Mouse (Mus musculus) MEL (cell line): ENCODE results near the gene Map3k3. TPM values are rescaled to one million over a fixed set of nuclear protein-coding genes. Genes with fewer than 3 reads are reported as not detected.

Source experiments
- DNase-seq: peaks from one replicate; pipeline ENCODE4 v3.0.0; 2011; ENCODE audit warnings: low read depth, low spot score
- H3K27ac ChIP-seq: 2 replicates; pipeline ENCODE4 v1.5.1; 2012; ENCODE audit warnings: low read depth, mild to moderate bottlenecking, control low read depth, low read length, moderate library complexity; ENCODE audit not compliant: control insufficient read depth
- H3K27me3 ChIP-seq, 2 experiments: fragments of 150-350 bp in 1 of 2; sonication (generic) in 1 of 2; 2 replicates each; pipeline ENCODE4 v1.6.1; 2012; ENCODE audit warnings: low read length in 2 of 2, mild to moderate bottlenecking in 2 of 2, improper control_type of control experiment in 1 of 2, moderate library complexity in 1 of 2; ENCODE audit not compliant: insufficient read depth in 2 of 2, control insufficient read depth in 1 of 2
- H3K36me3 ChIP-seq, 2 experiments: 2 replicates each; pipeline ENCODE4 v1.6.1; 2012 to 2014; ENCODE audit warnings: low read length in 2 of 2, improper control_type of control experiment in 1 of 2, inconsistent platforms in 1 of 2, mild to moderate bottlenecking in 1 of 2; ENCODE audit not compliant: insufficient read depth in 2 of 2, control insufficient read depth in 1 of 2
- H3K4me1 ChIP-seq, 2 experiments: fragments of 150-350 bp in 1 of 2; sonication (generic) in 1 of 2; 2 replicates each; pipeline ENCODE4 v1.6.1; 2012; ENCODE audit warnings: low read length in 2 of 2, improper control_type of control experiment in 1 of 2, mild to moderate bottlenecking in 1 of 2; ENCODE audit not compliant: insufficient read depth in 2 of 2, control insufficient read depth in 1 of 2
- H3K4me3 ChIP-seq, 2 experiments: fragments of 150-350 bp in 1 of 2; sonication (generic) in 1 of 2; 2 replicates each; pipeline ENCODE4 v1.5.1; 2012; ENCODE audit warnings: low read depth in 2 of 2, low read length in 2 of 2, mild to moderate bottlenecking in 2 of 2, moderate library complexity in 2 of 2, control low read depth in 1 of 2, improper control_type of control experiment in 1 of 2; ENCODE audit not compliant: control insufficient read depth in 1 of 2, insufficient read depth in 1 of 2
- H3K79me2 ChIP-seq: 2 replicates; pipeline ENCODE4 v1.6.1; 2012; ENCODE audit warnings: mild to moderate bottlenecking, low read length, moderate library complexity; ENCODE audit not compliant: control insufficient read depth, poor library complexity, insufficient read depth
- H3K9ac ChIP-seq: 2 replicates; pipeline ENCODE4 v1.6.1; 2012; ENCODE audit warnings: low read depth, mild to moderate bottlenecking, control low read depth, low read length, moderate library complexity; ENCODE audit not compliant: control insufficient read depth, poor library complexity, severe bottlenecking
- H3K9me3 ChIP-seq: fragments of 150-350 bp; sonication (generic); replicated peaks from 2 replicates; pipeline ENCODE4 v1.6.1; 2012; ENCODE audit warnings: mild to moderate bottlenecking, low read length, improper control_type of control experiment, moderate library complexity; ENCODE audit not compliant: insufficient read depth
- BHLHE40 ChIP-seq: IDR thresholded peaks from 2 replicates; pipeline ENCODE4 v1.6.1; 2012; ENCODE audit warnings: low read depth, mild to moderate bottlenecking, inconsistent platforms, low read length, improper control_type of control experiment, borderline replicate concordance
- CHD2 ChIP-seq: IDR thresholded peaks from 2 replicates; pipeline ENCODE4 v1.6.1; 2011; ENCODE audit warnings: low read length, improper control_type of control experiment
- E2F4 ChIP-seq: IDR thresholded peaks from 2 replicates; pipeline ENCODE4 v1.6.1; 2011; ENCODE audit warnings: low read depth, low read length, improper control_type of control experiment, borderline replicate concordance
- ELF1 ChIP-seq: IDR thresholded peaks from 2 replicates; pipeline ENCODE4 v1.6.1; 2014; ENCODE audit warnings: low read depth, mild to moderate bottlenecking, inconsistent platforms, low read length, improper control_type of control experiment, moderate library complexity
- EP300 ChIP-seq, 2 experiments: IDR thresholded peaks; 2 replicates each; pipeline ENCODE4 v1.6.1; 2011; ENCODE audit warnings: improper control_type of control experiment in 2 of 2, low read length in 2 of 2, low read depth in 1 of 2, mild to moderate bottlenecking in 1 of 2
- ETS1 ChIP-seq: IDR thresholded peaks from 2 replicates; pipeline ENCODE4 v1.6.1; 2012; ENCODE audit warnings: low read depth, mild to moderate bottlenecking, inconsistent platforms, low read length, improper control_type of control experiment, moderate library complexity
- GABPA ChIP-seq: IDR thresholded peaks from 2 replicates; pipeline ENCODE4 v1.6.1; 2012; ENCODE audit warnings: low read depth, mild to moderate bottlenecking, inconsistent platforms, low read length, improper control_type of control experiment, moderate library complexity
- HCFC1 ChIP-seq: IDR thresholded peaks from 2 replicates; pipeline ENCODE4 v1.6.1; 2012; ENCODE audit warnings: low read depth, mild to moderate bottlenecking, inconsistent platforms, low read length, improper control_type of control experiment, moderate library complexity
- JUND ChIP-seq: IDR thresholded peaks from 2 replicates; pipeline ENCODE4 v1.6.1; 2011; ENCODE audit warnings: low read depth, mild to moderate bottlenecking, improper control_type of control experiment, low read length
- MAX ChIP-seq: IDR thresholded peaks from 2 replicates; pipeline ENCODE4 v1.6.1; 2011; ENCODE audit warnings: low read length, improper control_type of control experiment
- MAZ ChIP-seq: IDR thresholded peaks from 2 replicates; pipeline ENCODE4 v1.6.1; 2012; ENCODE audit warnings: low read depth, mild to moderate bottlenecking, inconsistent platforms, low read length, improper control_type of control experiment
- MEF2A ChIP-seq: IDR thresholded peaks from 2 replicates; pipeline ENCODE4 v1.6.1; 2014; ENCODE audit warnings: low read depth, mild to moderate bottlenecking, inconsistent platforms, low read length, improper control_type of control experiment; ENCODE audit not compliant: poor library complexity, insufficient replicate concordance, severe bottlenecking; ENCODE audit errors: extremely low read depth
- MXI1 ChIP-seq: IDR thresholded peaks from 2 replicates; pipeline ENCODE4 v1.6.1; 2011; ENCODE audit warnings: mild to moderate bottlenecking, low read depth, low read length, improper control_type of control experiment
- MYC ChIP-seq: IDR thresholded peaks from 2 replicates; pipeline ENCODE4 v1.6.1; 2011; ENCODE audit warnings: low read depth, mild to moderate bottlenecking, low read length, improper control_type of control experiment, moderate library complexity
- NELFE ChIP-seq: IDR thresholded peaks from 2 replicates; pipeline ENCODE4 v1.6.1; 2011; ENCODE audit warnings: low read depth, low read length, improper control_type of control experiment
- NRF1 ChIP-seq: IDR thresholded peaks from 2 replicates; pipeline ENCODE4 v1.6.1; 2014; ENCODE audit warnings: low read depth, mild to moderate bottlenecking, inconsistent platforms, low read length, improper control_type of control experiment, moderate library complexity; ENCODE audit not compliant: poor library complexity, insufficient read depth, severe bottlenecking
- RAD21 ChIP-seq: IDR thresholded peaks from 2 replicates; pipeline ENCODE4 v1.6.1; 2011; ENCODE audit warnings: mild to moderate bottlenecking, low read depth, low read length, improper control_type of control experiment
- RCOR1 ChIP-seq: IDR thresholded peaks from 2 replicates; pipeline ENCODE4 v1.6.1; 2012; ENCODE audit warnings: low read depth, mild to moderate bottlenecking, inconsistent platforms, low read length, improper control_type of control experiment
- SIN3A ChIP-seq: IDR thresholded peaks from 2 replicates; pipeline ENCODE4 v1.6.1; 2012; ENCODE audit warnings: low read length, improper control_type of control experiment, inconsistent platforms
- TAL1 ChIP-seq: IDR thresholded peaks from 2 replicates; pipeline ENCODE4 v1.6.1; 2012; ENCODE audit warnings: mild to moderate bottlenecking, inconsistent platforms, low read length, moderate library complexity, mixed read lengths
- TCF12 ChIP-seq: IDR thresholded peaks from 2 replicates; pipeline ENCODE4 v1.6.1; 2014; ENCODE audit warnings: low read depth, mild to moderate bottlenecking, inconsistent platforms, low read length, improper control_type of control experiment, moderate library complexity
- USF1 ChIP-seq: IDR thresholded peaks from 2 replicates; pipeline ENCODE4 v1.6.1; 2014; ENCODE audit warnings: low read depth, mild to moderate bottlenecking, inconsistent platforms, low read length, improper control_type of control experiment, moderate library complexity
- ZMIZ1 ChIP-seq: IDR thresholded peaks from 2 replicates; pipeline ENCODE4 v1.6.1; 2012; ENCODE audit warnings: low read depth, mild to moderate bottlenecking, inconsistent platforms, low read length, improper control_type of control experiment, moderate library complexity
- polyA plus RNA-seq, 2 experiments: library from polyadenylated mRNA; stranded (reverse) in 1 of 2; unstranded in 1 of 2; fragments of >175 nt in 1 of 2; fragments of >200 nt in 1 of 2; gene quantifications; 2 replicates each; pipeline versions ENCODE4 v1.2.1 to v1.2.4; 2012; ENCODE audit warnings: low replicate concordance in 2 of 2, low read depth in 1 of 2; ENCODE audit not compliant: insufficient read length in 2 of 2, insufficient read depth in 1 of 2, missing spikeins in 1 of 2
- total RNA-seq: library from RNA; depleted of rRNA; stranded (reverse); fragments of 300-350 nt; gene quantifications from 2 replicates; pipeline ENCODE4 v1.2.3, GENCODE M21; 2012

Gene Map3k3
- total and polyA plus RNA-seq, 3 experiments: 10.5 to 14.3 TPM; not detected in 1

DNA sequence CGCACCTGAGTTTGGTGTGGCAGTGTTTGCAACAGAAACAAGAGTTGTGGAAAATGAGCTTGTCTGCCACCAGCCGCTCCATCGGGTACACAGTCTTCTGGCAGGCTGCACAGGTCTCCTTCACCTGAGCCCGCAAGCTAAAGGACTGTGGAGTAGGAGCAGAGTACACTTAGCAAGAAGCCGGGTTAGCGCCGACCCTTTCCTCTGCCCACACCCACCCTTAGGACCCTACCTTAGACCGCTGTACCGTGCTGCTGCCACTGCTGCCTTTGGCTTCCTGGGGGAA is 74.5 kb downstream of the Map3k3 start:
- Histone ChIP-seq H3K9me3 (no peaks in the 10 kb centered on the region), H3K4me3 (peak overlapping the region; percentile 85 to 97), H3K27me3 (no peaks in the 10 kb centered on the region), H3K27ac (peak overlapping the region; percentile 83), H3K36me3 (peaks cover 0 to 4% of the 10 kb centered on the region in 2 experiments; a peak in 1 of 4 replicates), H3K9ac (peak overlapping the region; percentile 92), H3K4me1 (peaks cover 0 to 20% of the 10 kb centered on the region in 2 experiments; a peak in 2 of 4 replicates), H3K79me2 (peaks cover 13% of the 10 kb centered on the region)
- no peak for DNase-seq
- no peak for TF ChIP-seq MXI1
- no peak for TF ChIP-seq BHLHE40
- TF ChIP-seq MYC: no peak
- TF ChIP-seq NRF1: no peak
- no peak for TF ChIP-seq TAL1
- no peak for TF ChIP-seq ZMIZ1
- TF ChIP-seq SIN3A: no peak
- no peak for TF ChIP-seq MAZ
- no peak for TF ChIP-seq EP300 (IDR thresholded peaks at IDR 0.05; ENCODE audit: low read depth in 1 of 2, low read length in 2 of 2)
- TF ChIP-seq NELFE: no peak
- no peak for TF ChIP-seq JUND
- TF ChIP-seq RCOR1: no peak
- TF ChIP-seq USF1: no peak

GRCm38 (mm10) chr11:106159216-106159920 is 75.0 kb downstream of the Map3k3 start:
- Histone ChIP-seq H3K4me3 (peak overlapping the region; percentile 85 to 97), H3K9ac (peak overlapping the region; percentile 92), H3K27me3 (no peaks in the 10 kb centered on the region), H3K4me1 (peaks cover 0 to 20% of the 10 kb centered on the region in 2 experiments; a peak in 2 of 4 replicates), H3K79me2 (peaks cover 13% of the 10 kb centered on the region), H3K27ac (peak overlapping the region; percentile 83), H3K36me3 (peaks cover 0 to 4% of the 10 kb centered on the region in 2 experiments; a peak in 1 of 4 replicates), H3K9me3 (no peaks in the 10 kb centered on the region)
- TF ChIP-seq E2F4 (no peak), SIN3A (peak; percentile 68; the same call in 1 of the 2 replicates), GABPA (peak; percentile 56; the same call in 1 of the 2 replicates), RAD21 (no peak), ZMIZ1 (no peak), TCF12 (peak; percentile 60), HCFC1 (peak; percentile 60; the same call in 1 of the 2 replicates), MAX (0 out of 2 replicates have a peak, but pooled peaks have one; percentile 6), MAZ (peak; percentile 97; the same call in 1 of the 2 replicates), MEF2A (no peak), EP300 (IDR thresholded peaks at IDR 0.05; ENCODE audit: low read depth in 1 of 2, low read length in 2 of 2) (peak; percentile 39 to 81; a peak in 3 of 4 replicates), CHD2 (peak; percentile 71), JUND (no peak), BHLHE40 (0 out of 2 replicates have a peak, but pooled peaks have one; percentile 19), MYC (no peak), ELF1 (peak; percentile 45), RCOR1 (peak; percentile 31; the same call in 1 of the 2 replicates), ETS1 (peak; percentile 72; the same call in 1 of the 2 replicates)
- peak; percentile 90 for DNase-seq
